Mouse (Mus musculus) MN1 (cell line): ENCODE measurements around the gene Adamtsl1.

Experiments
- DNase-seq: peaks from one replicate; pipeline ENCODE4 v3.0.0-alpha.2; 2016; ENCODE audit warnings: low spot score

Gene Adamtsl1

GRCm38 (mm10) chr4:86203288-86203687 is 689.3 kb downstream of the Adamtsl1 start:
- no peak for DNase-seq

- DNase-seq: no peak
These were observed 710.9 kb downstream of the Adamtsl1 start for GRCm38 (mm10) chr4:86224875-86225274.

GRCm38 (mm10) chr4:86227096-86227495 is 713.1 kb downstream of the Adamtsl1 start:
- DNase-seq: no peak

GRCm38 (mm10) chr4:86233197-86233596 is 719.2 kb downstream of the Adamtsl1 start:
- no peak for DNase-seq

GRCm38 (mm10) chr4:86241854-86242424 is 728.0 kb downstream of the Adamtsl1 start:
- DNase-seq: no peak

- DNase-seq: no peak
These were observed 756.1 kb downstream of the Adamtsl1 start for GRCm38 (mm10) chr4:86270085-86270484.

GRCm38 (mm10) chr4:86273703-86274355 is 759.9 kb downstream of the Adamtsl1 start:
- no peak for DNase-seq

GRCm38 (mm10) chr4:86274663-86275062 is 760.7 kb downstream of the Adamtsl1 start:
- no peak for DNase-seq

GRCm38 (mm10) chr4:86276021-86276813 is 762.2 kb downstream of the Adamtsl1 start:
- no peak for DNase-seq

- DNase-seq: no peak
These were observed 764.6 kb downstream of the Adamtsl1 start for GRCm38 (mm10) chr4:86278546-86278945.

- no peak for DNase-seq
These were observed 772.6 kb downstream of the Adamtsl1 start for GRCm38 (mm10) chr4:86286572-86286971.

GRCm38 (mm10) chr4:86288264-86288663 is 774.3 kb downstream of the Adamtsl1 start:
- no peak for DNase-seq

- no peak for DNase-seq
These were observed 775.7 kb downstream of the Adamtsl1 start for GRCm38 (mm10) chr4:86289511-86290273.

GRCm38 (mm10) chr4:86294828-86295251 is 780.9 kb downstream of the Adamtsl1 start:
- DNase-seq: no peak

GRCm38 (mm10) chr4:86301469-86301868 is 787.5 kb downstream of the Adamtsl1 start:
- no peak for DNase-seq

- no peak for DNase-seq
These were observed 788.1 kb downstream of the Adamtsl1 start for GRCm38 (mm10) chr4:86302095-86302494.

GRCm38 (mm10) chr4:86306753-86307152 is 792.8 kb downstream of the Adamtsl1 start:
- DNase-seq: no peak

- no peak for DNase-seq
These were observed 795.2 kb downstream of the Adamtsl1 start for GRCm38 (mm10) chr4:86309178-86309577.

GRCm38 (mm10) chr4:86310806-86311730 is 797.1 kb downstream of the Adamtsl1 start:
- no peak for DNase-seq

- DNase-seq: no peak
These were observed 798.4 kb downstream of the Adamtsl1 start for GRCm38 (mm10) chr4:86312366-86312765.

- DNase-seq: no peak
These were observed 800.5 kb downstream of the Adamtsl1 start for GRCm38 (mm10) chr4:86314442-86314841.
